Mouse (Mus musculus) activated CD4-positive, CD25-positive, alpha-beta regulatory T cell, adult 4 months (primary cell): ENCODE measurements around the gene C1qtnf1. TPM values are rescaled to one million over a fixed set of nuclear protein-coding genes. Genes with fewer than 3 reads are reported as not detected.

ENCODE experiments used
- polyA plus RNA-seq, 2 experiments: library from polyadenylated mRNA; unstranded; fragments of 100-300 nt; shearing (Covaris generic); gene quantifications; one replicate each; pipeline ENCODE4 v1.2.1; 2017

The C1qtnf1 gene
- polyA plus RNA-seq, 2 experiments from 2014 or later: not detected

Other genes with a start within 250 kb of the C1qtnf1 start
- gene Cyth1, start 179.6 kb upstream of the C1qtnf1 start, polyA plus RNA-seq: 10 to 100 TPM; 50.1 to 73.2 TPM
- gene Usp36, start 138.0 kb upstream of the C1qtnf1 start, polyA plus RNA-seq: 10 to 100 TPM; 15.6 to 15.8 TPM
- under 1 TPM; 0.24 to 0.45 TPM for gene Cep295nl, start 85.7 kb upstream of the C1qtnf1 start, polyA plus RNA-seq
- gene Timp2, start 72.5 kb upstream of the C1qtnf1 start, polyA plus RNA-seq: 10 to 100 TPM; 10.2 to 11.2 TPM
- gene Lgals3bp, start 26.1 kb upstream of the C1qtnf1 start, polyA plus RNA-seq: 100 to 1,000 TPM in 1 of 2 experiments, 10 to 100 TPM in 1; 98.4 to 147 TPM
- 10 to 100 TPM; 21.3 to 23.3 TPM for gene Cant1, start 9.1 kb upstream of the C1qtnf1 start, polyA plus RNA-seq
- 1 to 10 TPM in 1 of 2 experiments, under 1 TPM in 1; 0.90 to 2.5 TPM for gene Engase, start 48.6 kb downstream of the C1qtnf1 start, polyA plus RNA-seq